Mouse (Mus musculus) embryonic facial prominence, embryonic 13.5 days (tissue): ENCODE data around the gene Lsg1. TPM values are rescaled to one million over a fixed set of nuclear protein-coding genes. Genes with fewer than 3 reads are reported as not detected.
A peak's percentile ranks its signal among the peaks of the same experiment; 100 is the strongest.

Source experiments
- ATAC-seq: fragments of 200-750 bp; cut with Nextera tagmentation; 2 replicates; pipeline ENCODE4 v1.8.0; 2017; ENCODE audit warnings: low read depth; ENCODE audit not compliant: insufficient number of reproducible peaks, insufficient read depth, low FRiP score, low TSS enrichment
- H3K27ac ChIP-seq: fragments of 300-500 bp; sonication (generic); 2 replicates; pipeline ENCODE4 v1.5.1; 2015; ENCODE audit warnings: moderate library complexity, mild to moderate bottlenecking, inconsistent platforms
- H3K27me3 ChIP-seq: fragments of 300-500 bp; sonication (generic); 2 replicates; pipeline ENCODE4 v1.6.1; 2015; ENCODE audit warnings: mild to moderate bottlenecking, inconsistent platforms
- H3K36me3 ChIP-seq: fragments of 300-500 bp; sonication (generic); 2 replicates; pipeline ENCODE4 v1.6.1; 2015; ENCODE audit warnings: mild to moderate bottlenecking, inconsistent platforms
- H3K4me1 ChIP-seq: fragments of 300-500 bp; sonication (generic); 2 replicates; pipeline ENCODE4 v1.6.1; 2015; ENCODE audit warnings: inconsistent platforms
- H3K4me2 ChIP-seq: fragments of 300-500 bp; sonication (generic); 2 replicates; pipeline ENCODE4 v1.6.1; 2015; ENCODE audit warnings: moderate library complexity, mild to moderate bottlenecking, inconsistent platforms
- H3K4me3 ChIP-seq: fragments of 300-500 bp; sonication (generic); 2 replicates; pipeline ENCODE4 v1.5.1; 2015; ENCODE audit warnings: mild to moderate bottlenecking, inconsistent platforms
- H3K9ac ChIP-seq: fragments of 300-500 bp; sonication (generic); 2 replicates; pipeline ENCODE4 v1.6.1; 2015; ENCODE audit warnings: mild to moderate bottlenecking, inconsistent platforms
- H3K9me3 ChIP-seq: fragments of 300-500 bp; sonication (generic); 2 replicates; pipeline ENCODE4 v1.6.1; 2016; ENCODE audit warnings: inconsistent platforms
- WGBS: fragments of 180-500 bp; shearing (Covaris S2); methylation state at CpG from one replicate; pipeline ENCODE4 v1.1.7; 2015; ENCODE audit warnings: mixed read lengths; 5-methylcytosine and 5-hydroxymethylcytosine counted together
- polyA plus RNA-seq: library from polyadenylated mRNA; unstranded; fragments of >200 nt; fragmentation: Nextera tagmentation; extraction: Ambion mirVana; gene quantifications from 2 replicates; pipeline ENCODE4 v1.2.1, GENCODE M21; 2015

The Lsg1 gene
- polyA plus RNA-seq, 1 experiment from 2014 or later, result 78.2 TPM

- no peak for ATAC-seq
- WGBS, result 82% methylated on average over 5 of the region's 5 CpGs
These were observed 39.1 kb downstream of the Lsg1 start for GRCm38 (mm10) chr16:30548291-30548690.

DNA sequence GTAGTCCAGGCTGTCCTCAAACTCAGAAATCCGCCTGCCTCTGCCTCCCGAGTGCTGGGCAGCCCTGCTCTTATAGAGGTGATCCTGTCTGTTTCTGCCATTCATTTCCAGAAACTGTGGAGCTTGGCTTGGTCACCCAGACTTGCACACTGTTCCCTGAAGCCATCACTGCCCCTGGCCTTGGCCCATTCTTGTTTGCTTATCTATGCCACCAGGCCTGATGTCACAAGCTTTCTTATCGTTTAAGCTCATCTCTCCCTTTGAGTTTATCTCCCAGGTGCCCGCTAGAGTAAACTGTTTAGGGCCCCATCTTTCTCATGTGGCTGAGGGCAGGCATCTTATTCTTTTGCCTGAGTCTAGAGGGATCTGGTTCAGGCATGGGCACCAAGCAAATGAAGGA is 42.7 kb downstream of the Lsg1 start:
- H3K36me3 ChIP-seq, result peaks cover 51% of the 10 kb centered on the region
- WGBS, result 86% methylated on average over 4 of the region's 4 CpGs
- H3K4me2 ChIP-seq, result no peak overlapping the region
- no peak for ATAC-seq
- no peak overlapping the region for H3K9ac ChIP-seq
- H3K4me3 ChIP-seq, result no peak overlapping the region
- no peak overlapping the region for H3K27ac ChIP-seq
- H3K4me1 ChIP-seq, result peaks cover 14% of the 10 kb centered on the region
- H3K9me3 ChIP-seq, result 0 out of 2 replicates have a peak, but pooled peaks cover 2% of the 10 kb centered on the region
- no peaks in the 10 kb centered on the region for H3K27me3 ChIP-seq

More at GRCm38 (mm10) chr16:30548291-30548690, 39.1 kb downstream of the Lsg1 start:
- Histone ChIP-seq H3K4me3 (no peak overlapping the region), H3K36me3 (peaks cover 36% of the 10 kb centered on the region), H3K4me2 (0 out of 2 replicates have a peak overlapping the region, but pooled peaks have one; percentile 80), H3K4me1 (peaks cover 25% of the 10 kb centered on the region), H3K9ac (no peak overlapping the region), H3K27ac (no peak overlapping the region), H3K27me3 (no peaks in the 10 kb centered on the region), H3K9me3 (0 out of 2 replicates have a peak, but pooled peaks cover 2% of the 10 kb centered on the region)

- 86% methylated on average over 9 of the region's 9 CpGs for WGBS
- Histone ChIP-seq H3K9me3 (0 out of 2 replicates have a peak, but pooled peaks cover 2% of the 10 kb centered on the region), H3K27me3 (no peaks in the 10 kb centered on the region), H3K9ac (no peak overlapping the region), H3K36me3 (peaks cover 51% of the 10 kb centered on the region), H3K27ac (no peak overlapping the region), H3K4me2 (no peak overlapping the region), H3K4me3 (no peak overlapping the region), H3K4me1 (peaks cover under 1% of the 10 kb centered on the region; the same call in 1 of the 2 replicates)
- ATAC-seq, result no peak
These were observed 44.0 kb downstream of the Lsg1 start for GRCm38 (mm10) chr16:30543386-30543785.

DNA sequence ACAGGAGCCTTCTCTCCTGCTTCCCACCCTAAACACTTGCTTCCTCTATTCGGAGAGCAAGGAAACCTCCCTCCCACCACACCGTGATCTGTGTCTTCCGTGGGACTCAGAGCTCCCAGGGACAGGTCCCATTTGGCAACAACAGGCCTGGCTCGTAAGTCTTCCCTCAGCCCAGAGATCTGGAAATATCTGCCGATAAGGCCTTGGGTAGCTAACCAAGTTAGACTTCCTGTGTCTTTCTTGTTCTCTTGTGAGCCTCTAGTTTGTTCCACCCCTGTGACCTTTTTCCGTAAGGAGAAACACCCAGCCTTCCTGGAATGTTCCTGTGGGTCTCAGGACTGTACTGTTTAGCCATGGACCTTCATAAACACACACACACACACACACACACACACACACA is 44.6 kb downstream of the Lsg1 start:
- H3K9me3 ChIP-seq, result 0 out of 2 replicates have a peak, but pooled peaks cover 2% of the 10 kb centered on the region
- no peaks in the 10 kb centered on the region for H3K27me3 ChIP-seq
- no peak overlapping the region for H3K4me3 ChIP-seq
- no peak overlapping the region for H3K4me2 ChIP-seq
- no peak overlapping the region for H3K9ac ChIP-seq
- H3K36me3 ChIP-seq, result peaks cover 51% of the 10 kb centered on the region
- ATAC-seq, result no peak
- no peak overlapping the region for H3K27ac ChIP-seq
- 89% methylated on average over 6 of the region's 6 CpGs for WGBS
- no peaks in the 10 kb centered on the region for H3K4me1 ChIP-seq

GRCm38 (mm10) chr16:30540107-30541001 is 47.0 kb downstream of the Lsg1 start:
- H3K36me3 ChIP-seq, result peaks cover 40% of the 10 kb centered on the region
- no peaks in the 10 kb centered on the region for H3K27me3 ChIP-seq
- H3K4me1 ChIP-seq, result no peaks in the 10 kb centered on the region
- peak overlapping the region; percentile 3; the same call in 1 of the 2 replicates for H3K4me3 ChIP-seq
- H3K9me3 ChIP-seq, result no peaks in the 10 kb centered on the region
- no peak for ATAC-seq
- 0 out of 2 replicates have a peak overlapping the region, but pooled peaks have one; percentile 12 for H3K9ac ChIP-seq
- H3K4me2 ChIP-seq, result peak overlapping the region; percentile 17
- no peak overlapping the region for H3K27ac ChIP-seq
- WGBS, result 61% methylated on average over 20 of the region's 20 CpGs

DNA sequence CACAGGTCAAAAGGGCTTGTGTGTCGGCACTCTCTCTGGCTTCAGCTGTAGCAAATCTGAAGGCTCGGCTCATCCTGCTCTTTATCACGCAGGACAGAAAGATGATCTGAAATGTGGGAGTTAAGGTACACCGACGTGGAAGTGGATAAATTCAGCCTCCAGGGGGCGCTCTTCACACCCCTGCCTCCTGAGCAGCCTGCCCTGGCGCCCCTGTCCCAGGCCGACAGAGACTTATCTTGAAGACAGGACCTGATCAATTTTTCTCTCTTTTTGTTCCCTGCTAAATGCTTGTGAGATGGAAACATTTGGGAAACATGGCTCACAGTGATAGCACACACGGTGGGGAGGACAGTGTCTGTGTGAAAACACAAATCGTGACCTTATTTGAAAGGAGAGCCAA is 48.0 kb downstream of the Lsg1 start:
- Histone ChIP-seq H3K27me3 (no peaks in the 10 kb centered on the region), H3K9ac (no peak overlapping the region), H3K9me3 (no peaks in the 10 kb centered on the region), H3K27ac (no peak overlapping the region), H3K4me2 (no peak overlapping the region), H3K4me1 (no peaks in the 10 kb centered on the region), H3K4me3 (no peak overlapping the region), H3K36me3 (peaks cover 32% of the 10 kb centered on the region)
- no peak for ATAC-seq
- 30% methylated on average over 10 of the region's 10 CpGs for WGBS

DNA sequence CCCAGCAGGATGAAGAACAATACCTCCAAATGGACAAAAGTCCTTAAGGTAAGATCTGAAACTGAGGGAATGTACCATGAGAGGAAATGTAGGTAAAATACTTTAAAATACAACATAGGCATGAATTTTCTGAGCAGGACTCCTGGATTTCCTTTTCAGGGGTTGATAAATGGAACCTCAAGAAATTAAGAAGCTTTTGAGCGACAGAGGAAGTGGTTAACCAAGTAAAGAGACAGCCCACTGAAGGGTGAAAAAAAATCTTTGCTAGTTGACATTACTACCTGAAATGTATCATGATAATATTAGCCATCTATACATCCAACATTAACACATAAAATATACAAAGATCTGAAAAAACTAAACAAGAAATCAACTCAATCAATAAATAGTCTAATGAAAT is 52.3 kb downstream of the Lsg1 start:
- WGBS, result 89% methylated on average over 1 of the region's 1 CpGs
- H3K4me3 ChIP-seq, result no peak overlapping the region
- H3K36me3 ChIP-seq, result peaks cover 19% of the 10 kb centered on the region; the same call in 1 of the 2 replicates
- no peaks in the 10 kb centered on the region for H3K9me3 ChIP-seq
- no peak for ATAC-seq
- H3K27me3 ChIP-seq, result no peaks in the 10 kb centered on the region
- H3K4me1 ChIP-seq, result no peaks in the 10 kb centered on the region
- no peak overlapping the region for H3K9ac ChIP-seq
- H3K27ac ChIP-seq, result no peak overlapping the region
- H3K4me2 ChIP-seq, result no peak overlapping the region

GRCm38 (mm10) chr16:30533592-30533991 is 53.8 kb downstream of the Lsg1 start:
- Histone ChIP-seq H3K36me3 (peaks cover 33% of the 10 kb centered on the region), H3K4me3 (no peak overlapping the region), H3K27ac (no peak overlapping the region), H3K9me3 (no peaks in the 10 kb centered on the region), H3K4me1 (no peaks in the 10 kb centered on the region), H3K27me3 (no peaks in the 10 kb centered on the region), H3K9ac (no peak overlapping the region), H3K4me2 (no peak overlapping the region)
- WGBS, result 58% methylated on average over 4 of the region's 4 CpGs
- no peak for ATAC-seq

DNA sequence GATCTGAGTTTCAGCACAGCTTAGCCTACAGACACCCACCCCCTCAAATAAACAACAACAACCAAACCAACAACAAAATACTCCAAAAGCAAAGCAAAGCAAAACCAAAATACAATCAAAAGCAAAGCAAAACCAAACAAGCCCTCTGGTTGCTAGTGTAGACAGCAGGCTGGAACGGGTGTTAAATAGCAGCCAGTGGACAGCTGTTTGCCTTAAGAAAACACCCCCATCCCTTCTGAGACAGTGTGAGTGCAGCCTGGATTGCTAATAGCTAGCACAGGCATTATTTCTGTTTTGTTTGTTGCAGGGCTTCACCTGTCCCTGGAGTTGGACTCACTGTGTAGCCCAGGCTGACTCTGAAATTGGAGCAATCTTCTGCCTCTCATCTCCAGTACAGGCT is 54.5 kb downstream of the Lsg1 start:
- Histone ChIP-seq H3K4me3 (no peak overlapping the region), H3K9ac (no peak overlapping the region), H3K36me3 (peaks cover 35% of the 10 kb centered on the region), H3K4me2 (no peak overlapping the region), H3K27me3 (no peaks in the 10 kb centered on the region), H3K27ac (no peak overlapping the region), H3K9me3 (no peaks in the 10 kb centered on the region), H3K4me1 (no peaks in the 10 kb centered on the region)
- ATAC-seq, result no peak
- 57% methylated on average over 1 of the region's 1 CpGs for WGBS

DNA sequence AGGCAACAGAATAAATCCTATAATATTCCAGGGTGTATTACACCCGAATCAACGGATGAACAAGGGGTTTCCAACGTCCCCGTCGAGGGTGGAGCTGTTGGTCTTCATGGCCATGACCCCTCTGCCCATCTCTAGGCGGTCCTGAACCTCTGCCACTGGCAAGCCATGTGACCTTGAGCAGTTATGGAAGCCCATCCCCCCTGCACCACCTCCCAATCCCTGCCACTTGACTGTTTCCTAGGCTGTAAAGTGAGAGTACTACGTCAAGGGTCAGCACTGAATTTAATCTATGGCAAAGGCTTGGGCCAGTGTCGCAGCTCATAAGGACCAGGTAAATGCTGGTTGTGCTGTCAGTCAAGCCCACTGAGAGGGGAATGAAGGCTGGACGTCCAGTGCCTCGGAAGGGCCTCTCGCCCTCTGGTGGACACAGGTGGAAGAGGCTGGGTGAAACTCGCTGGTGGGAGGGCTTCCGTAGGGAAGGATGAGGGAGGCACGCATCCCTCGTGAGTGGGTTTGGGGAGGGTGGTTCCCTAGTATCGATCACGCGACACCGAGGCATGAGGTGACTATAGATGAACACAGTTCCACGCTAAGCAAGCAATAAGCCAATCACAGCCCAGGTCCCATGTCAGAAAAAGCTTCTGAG is 55.5 kb downstream of the Lsg1 start:
- H3K4me3 ChIP-seq, result no peak overlapping the region
- ATAC-seq, result no peak

DNA sequence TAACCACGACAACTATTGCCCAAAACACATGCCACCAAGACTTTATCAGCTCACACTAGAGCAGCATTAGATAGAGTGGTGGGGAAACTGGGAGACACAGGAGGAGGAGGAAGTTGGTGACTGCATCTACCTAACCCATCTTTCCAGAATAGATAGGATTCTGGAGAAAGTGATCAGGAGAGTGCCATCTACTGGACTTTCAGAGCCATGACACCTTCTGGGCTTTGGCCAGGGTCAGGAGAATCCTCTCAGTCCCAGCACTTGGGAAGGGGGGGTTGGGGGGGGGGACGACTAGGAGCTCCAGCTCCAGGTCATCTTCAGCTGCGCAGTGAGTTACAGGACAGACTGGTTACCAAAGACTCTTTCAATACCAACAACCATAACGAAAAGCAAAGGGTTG is 56.6 kb downstream of the Lsg1 start:
- no peak for ATAC-seq
- Histone ChIP-seq H3K27me3 (no peaks in the 10 kb centered on the region), H3K4me1 (no peaks in the 10 kb centered on the region), H3K9ac (no peak overlapping the region), H3K4me2 (no peak overlapping the region), H3K4me3 (no peak overlapping the region), H3K9me3 (no peaks in the 10 kb centered on the region), H3K36me3 (peaks cover 38% of the 10 kb centered on the region), H3K27ac (no peak overlapping the region)
- 53% methylated on average over 4 of the region's 4 CpGs for WGBS

More for the DNA sequence above, 55.5 kb downstream of the Lsg1 start:
- peaks cover 32% of the 10 kb centered on the region for H3K36me3 ChIP-seq
- H3K4me2 ChIP-seq, result peak overlapping the region; percentile 32
- H3K9me3 ChIP-seq, result no peaks in the 10 kb centered on the region
- no peak overlapping the region for H3K9ac ChIP-seq
- H3K27ac ChIP-seq, result no peak overlapping the region
- WGBS, result 27% methylated on average over 20 of the region's 20 CpGs
- H3K27me3 ChIP-seq, result no peaks in the 10 kb centered on the region
- no peaks in the 10 kb centered on the region for H3K4me1 ChIP-seq
